Comparison of ENCODE assay signal across 11 mouse cellular contexts in genomic region chr13:24666763-24667162, GRCm38 (mm10).
"Had no signal": no experiment of that assay in that cellular context is flagged by ENCODE, and none has a peak within 500 bp of the region (broad histone marks: within the 10 kb centered on the region; RNA-seq: fewer than 3 reads in every experiment).

No protein-coding gene starts in this region.

- DNase-seq: retina, postnatal 1 day; right cerebral cortex, adult 18-20 months; right cerebral cortex, postnatal 14 days; right cerebral cortex, postnatal 25 days; right cerebral cortex, postnatal 4 days; thymus, adult 18-20 months; thymus, adult 2 months; thymus, postnatal 14 days; thymus, postnatal 25 days; thymus, postnatal 36 days; thymus, postnatal 4 days had no signal
